Mouse (Mus musculus) adrenal gland, postnatal 10 days (tissue): ENCODE data around the gene Samd4b. TPM values are rescaled to one million over a fixed set of nuclear protein-coding genes. Genes with fewer than 3 reads are reported as not detected.
"Not testable (repeated sequence)": the region's sequence is repeated elsewhere in the genome, so short reads cannot be mapped to it uniquely, and the experiment has no call there.

Experiments used
- DNase-seq: peaks from one replicate; pipeline ENCODE4 v3.0.0; 2021; ENCODE audit warnings: mixed read lengths
- long read RNA-seq, 2 experiments: library from polyadenylated mRNA; stranded (forward); transcript quantifications; one replicate each; pipeline ENCODE4 v2.0.0; 2021
- total RNA-seq, 2 experiments: library from RNA; stranded (reverse); gene quantifications; 2 replicates each; pipeline ENCODE4 v1.2.3; 2021

Gene Samd4b
- total RNA-seq = 10 to 100 TPM; 45.5 to 49.6 TPM
- long read RNA-seq, experiment 1, partial matches to known transcripts = 2 of 11 reads
- long read RNA-seq, experiment 1, other reads (novel, unspliced or antisense) = 9 of 11 reads
- long read RNA-seq, experiment 2, full-length matches to known transcripts = 4 of 19 reads
- long read RNA-seq, experiment 2, partial matches to known transcripts = 6 of 19 reads
- long read RNA-seq, experiment 2, other reads (novel, unspliced or antisense) = 9 of 19 reads

DNA sequence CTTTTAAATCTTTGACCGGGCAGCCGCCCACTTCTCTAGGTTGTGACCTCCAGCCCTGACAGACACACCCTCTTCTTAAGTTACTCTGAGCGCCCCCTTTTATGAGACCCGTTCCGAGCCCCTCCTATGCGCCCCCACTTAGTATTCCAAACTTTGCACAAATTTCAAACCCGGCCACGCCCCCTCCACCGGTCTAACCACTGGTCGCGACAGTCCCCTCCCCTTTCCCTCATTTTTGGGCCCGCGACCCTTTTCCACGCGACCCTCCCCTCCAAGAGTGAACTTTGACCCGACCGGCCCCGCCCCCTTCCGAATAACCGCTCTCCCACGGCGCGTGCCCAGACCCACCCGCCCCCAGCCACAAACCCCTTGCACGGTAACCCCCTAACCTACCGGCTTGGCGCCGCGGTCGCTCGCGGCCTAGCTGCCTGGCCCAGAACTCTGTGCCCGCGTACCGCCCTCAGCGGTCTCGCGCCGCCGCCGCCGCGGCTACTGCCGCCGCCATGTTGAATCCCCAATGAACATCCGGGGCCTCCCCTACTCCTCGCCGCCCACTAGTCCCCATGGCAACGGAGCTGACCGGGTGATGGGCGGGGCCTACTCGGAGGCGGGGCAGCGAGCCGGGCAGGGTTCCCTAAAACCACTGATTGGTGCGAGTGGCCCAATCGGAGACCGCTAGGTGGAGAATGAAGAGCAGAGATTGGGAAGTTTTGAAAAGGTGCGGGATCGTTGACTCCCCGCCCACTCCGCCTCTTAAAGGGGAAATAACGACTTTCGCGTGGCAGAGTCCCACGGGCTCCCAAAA is at the start of gene Samd4b, which contains the start of gene Pak4:
Gene Samd4b, minus strand, starts transcription at position 503 of the 805 bp plus-strand sequence.
Gene Pak4, minus strand, starts transcription at position 544 of the 805 bp plus-strand sequence.
- DNase-seq = peak; percentile 100

DNA sequence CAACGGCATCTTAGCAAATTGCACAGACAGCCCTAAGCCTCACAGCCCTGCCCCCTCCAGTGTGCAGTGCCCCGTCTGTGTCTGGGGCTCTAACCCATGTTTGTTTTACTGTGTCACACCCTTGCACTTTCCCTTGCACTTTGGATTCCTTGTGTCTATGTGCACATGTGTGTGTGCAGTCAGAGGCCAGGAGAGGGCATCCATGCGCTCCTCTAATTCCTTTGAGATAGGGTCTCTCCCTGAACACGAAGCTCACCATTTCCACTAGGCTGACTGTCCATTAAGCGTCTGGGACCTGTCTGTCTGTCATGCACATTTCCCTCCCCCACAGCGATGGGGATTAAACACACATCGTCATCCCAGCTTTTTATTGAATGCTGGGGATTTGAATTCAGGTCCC is 49.1 kb upstream of the Samd4b start:
- no peak for DNase-seq

- DNase-seq = no peak
Observed at GRCm38 (mm10) chr7:28645947-28646475, 48.1 kb upstream of the Samd4b start.

DNA sequence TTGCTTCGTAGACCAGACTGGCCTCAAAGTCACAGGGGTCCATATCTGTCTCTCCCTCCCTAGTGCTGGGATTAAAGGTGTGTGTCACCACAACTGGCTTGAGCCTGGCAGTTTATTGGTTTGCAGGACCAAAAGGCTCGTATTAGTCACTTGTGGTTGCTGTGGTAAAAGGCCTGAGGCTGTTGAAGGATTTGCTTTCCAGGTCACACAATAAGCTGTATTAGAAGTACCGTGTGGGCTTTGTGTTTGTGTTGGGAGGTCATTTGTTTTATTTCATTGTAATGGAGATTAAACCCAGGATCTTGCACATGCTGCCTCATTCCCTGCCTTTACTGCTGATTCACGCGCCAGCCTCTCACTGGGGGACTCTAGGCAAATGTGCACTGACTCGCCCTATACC is 47.4 kb upstream of the Samd4b start:
- DNase-seq = no peak

DNA sequence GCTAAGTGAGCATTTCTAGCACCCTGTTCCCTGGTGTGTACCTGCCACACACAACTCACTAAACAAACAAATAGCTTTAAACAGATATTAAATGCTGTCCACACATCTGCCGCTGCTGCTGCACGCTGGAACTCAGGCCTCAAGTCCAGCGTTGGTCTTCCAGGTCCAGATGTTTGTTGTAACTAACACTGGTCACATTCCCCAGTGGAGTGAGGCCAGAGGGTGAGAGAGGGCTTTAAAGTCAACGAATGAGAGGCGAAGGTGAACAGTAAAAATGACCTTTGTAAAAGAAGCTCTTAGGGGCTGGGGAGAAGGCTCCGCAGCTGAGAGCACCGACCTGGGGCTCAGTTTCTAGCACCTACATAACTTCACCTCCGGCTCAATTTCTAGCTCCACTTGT is 43.6 kb upstream of the Samd4b start:
- no peak for DNase-seq

DNA sequence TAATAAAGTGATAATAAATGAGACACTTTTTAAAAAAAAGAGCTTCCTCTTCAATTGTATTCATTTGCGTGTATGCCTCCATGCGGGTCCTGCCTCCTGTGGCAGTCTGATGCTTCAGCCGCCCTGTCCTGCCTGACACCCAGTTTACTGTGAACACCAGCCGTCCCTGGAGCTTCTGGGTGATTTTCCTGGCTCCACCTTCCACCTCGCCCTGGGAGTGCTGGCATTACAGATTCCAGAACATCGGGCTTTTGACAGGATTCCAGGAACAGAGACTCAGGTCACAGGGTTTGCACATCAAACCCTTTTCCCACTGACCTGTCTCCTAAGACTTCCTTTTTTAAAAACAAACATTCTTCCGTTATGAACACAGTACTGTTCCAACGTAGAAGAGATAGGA is 39.6 kb upstream of the Samd4b start:
- peak; percentile 32 for DNase-seq

GRCm38 (mm10) chr7:28634128-28634527 is 36.2 kb upstream of the Samd4b start:
- DNase-seq = no peak

DNA sequence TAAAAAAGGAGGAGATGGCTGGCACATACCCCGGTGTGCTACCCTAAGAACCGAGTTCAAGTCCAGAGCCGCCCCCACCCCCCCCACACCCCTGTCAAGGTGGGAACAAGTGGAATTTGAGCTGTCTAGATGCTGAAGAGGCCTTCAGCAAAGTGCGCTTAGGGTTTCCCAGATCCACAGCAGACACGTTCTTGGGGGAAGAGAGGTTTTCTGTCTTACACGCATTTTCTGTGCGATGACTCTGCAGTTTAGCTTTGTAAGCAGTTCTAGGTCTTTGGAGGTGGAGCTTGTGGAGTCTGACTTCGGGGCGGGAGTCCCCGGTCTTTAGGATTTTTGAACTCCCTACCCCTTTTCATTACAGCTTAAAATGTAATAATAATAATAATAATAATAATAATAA is 33.1 kb upstream of the Samd4b start, which contains the start of gene Acp7:
Gene Acp7, minus strand, starts transcription at position 260 of the 400 bp plus-strand sequence.
- DNase-seq = no peak

- DNase-seq = no peak
Observed at GRCm38 (mm10) chr7:28624791-28625190, 26.8 kb upstream of the Samd4b start.

DNA sequence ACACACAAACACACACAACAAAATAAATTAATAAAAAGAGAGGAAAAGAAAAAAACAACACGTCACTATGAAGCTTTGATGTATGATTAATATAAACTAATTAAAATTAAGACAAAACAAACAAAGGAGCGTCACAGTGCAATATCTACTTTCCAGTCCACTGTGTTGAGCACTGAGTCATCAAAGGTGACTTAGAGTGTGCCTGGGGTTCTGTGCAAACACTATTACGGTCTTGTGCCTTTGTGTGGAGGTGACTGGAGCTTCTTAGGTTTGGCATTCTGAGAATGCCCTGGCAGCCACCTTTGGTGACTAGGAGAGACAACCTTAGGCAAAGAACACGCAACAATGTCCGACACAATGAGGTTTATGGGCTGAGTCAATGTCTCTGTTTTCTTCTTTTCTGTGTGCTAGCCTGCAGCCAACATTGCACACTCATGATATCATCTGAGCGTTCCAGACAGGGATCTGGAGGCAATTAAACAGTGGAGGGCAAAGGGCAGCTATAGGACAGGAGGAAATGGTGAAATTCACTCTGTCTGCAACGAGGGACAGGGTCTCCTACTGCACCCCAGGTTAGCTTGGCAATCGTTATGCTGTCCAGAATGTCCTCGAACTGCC is 21.3 kb upstream of the Samd4b start:
- DNase-seq = no peak

DNA sequence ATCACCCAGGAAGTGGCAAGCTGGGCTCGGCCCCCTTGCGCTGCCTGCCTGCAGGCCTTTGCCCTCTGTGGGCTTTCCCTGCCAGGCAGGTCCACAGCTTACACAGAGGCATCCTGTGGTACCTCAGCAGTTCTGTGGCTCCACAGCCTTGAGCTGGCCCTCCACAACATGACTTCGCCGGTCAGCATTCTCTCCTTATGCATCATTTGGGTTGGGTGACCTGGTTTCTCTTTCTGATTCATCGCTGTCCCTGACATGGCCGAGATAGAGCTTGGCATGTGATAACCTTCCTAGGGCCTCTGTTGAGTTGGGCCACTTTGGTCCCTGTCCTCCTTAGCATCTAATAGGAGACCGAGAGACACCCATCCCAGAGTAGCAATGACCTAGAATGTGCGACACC is 8.0 kb upstream of the Samd4b start:
- DNase-seq = peak; percentile 40

- not testable (repeated sequence) for DNase-seq
Observed at GRCm38 (mm10) chr7:28603788-28604187, 5.8 kb upstream of the Samd4b start.

- DNase-seq = no peak
Observed at GRCm38 (mm10) chr7:28603136-28603535, 5.2 kb upstream of the Samd4b start.

- peak; percentile 70 for DNase-seq
Observed at GRCm38 (mm10) chr7:28601668-28602067, 3.7 kb upstream of the Samd4b start.

DNA sequence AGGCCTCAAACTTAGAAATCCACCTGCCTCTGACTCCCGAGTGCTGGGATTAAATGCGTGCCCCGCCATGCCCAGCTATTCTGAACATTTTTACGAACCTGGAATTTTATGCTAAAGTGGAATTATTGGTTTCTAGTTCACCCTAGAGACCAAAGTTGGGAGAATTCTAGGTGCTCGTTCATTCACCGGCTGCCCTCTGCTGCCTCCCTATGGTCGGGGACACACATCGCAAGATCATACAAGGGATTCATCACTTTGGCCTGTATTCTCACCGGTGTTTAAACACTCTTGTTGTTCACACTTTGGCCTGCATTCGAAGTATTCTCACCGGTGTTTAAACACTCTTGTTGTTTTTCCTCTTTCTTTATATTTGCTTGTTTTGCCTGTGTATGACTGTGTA is 3.1 kb upstream of the Samd4b start:
- peak; percentile 84 for DNase-seq

DNA sequence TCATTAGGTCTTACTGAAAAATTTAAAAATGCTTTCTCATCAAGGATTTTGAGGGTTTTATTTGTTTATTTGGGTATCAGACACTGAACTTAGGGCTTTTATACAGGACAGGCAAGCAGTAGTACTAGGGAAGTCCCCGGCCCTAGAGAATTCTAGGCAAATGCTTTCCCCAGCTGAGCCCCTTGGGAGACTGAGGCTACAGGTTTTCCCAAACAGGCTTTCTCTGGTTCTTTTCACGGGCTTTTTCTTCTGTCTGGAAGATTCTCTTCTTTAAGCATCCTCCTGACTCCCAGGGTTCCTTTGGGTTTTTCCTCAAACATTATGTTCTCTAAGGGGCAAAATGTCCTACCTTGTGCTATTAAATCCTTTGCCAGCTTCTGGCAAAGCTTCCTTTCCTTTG is 1.0 kb upstream of the Samd4b start:
- DNase-seq = no peak

- DNase-seq = no peak
Observed at GRCm38 (mm10) chr7:28597277-28597570, 720 bp downstream of the Samd4b start.

DNA sequence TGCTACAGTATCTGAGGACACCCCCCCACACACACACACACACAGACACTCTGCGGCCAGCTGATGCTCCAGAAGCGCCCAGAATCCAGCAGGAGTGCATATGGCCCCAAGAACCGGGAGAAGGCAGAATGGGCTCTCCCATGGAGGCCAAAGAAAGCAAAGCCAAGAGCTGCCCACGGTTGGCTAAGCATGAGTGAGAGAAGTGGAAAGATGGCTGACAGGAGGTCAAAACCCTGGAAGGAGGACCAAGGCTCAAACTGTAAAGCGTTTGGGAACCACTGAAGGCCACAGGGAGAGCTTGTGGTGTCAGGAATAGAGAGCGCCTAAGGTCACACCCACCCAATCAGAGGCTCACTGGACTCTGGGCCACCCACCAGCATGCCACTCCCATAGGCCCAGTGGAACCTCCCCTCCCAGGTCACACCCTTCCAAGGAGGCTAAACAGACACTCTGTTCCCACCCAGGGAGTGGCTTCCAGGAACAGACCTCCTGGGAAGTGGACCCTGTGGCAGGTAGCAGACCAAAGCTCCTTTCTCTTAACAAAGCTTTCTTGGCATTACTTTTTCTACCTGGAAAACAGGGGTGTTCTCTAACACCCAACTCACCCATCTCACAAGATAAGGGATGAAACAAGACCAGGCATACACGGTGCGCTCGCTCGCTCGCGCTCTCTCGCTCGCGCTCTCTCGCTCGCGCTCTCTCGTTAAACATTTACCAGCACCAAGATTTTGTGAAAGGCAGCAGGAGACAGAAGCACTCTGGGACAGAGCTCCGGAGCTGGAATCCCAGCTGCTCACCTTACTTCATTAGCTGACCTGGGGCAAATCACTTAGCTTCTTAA is 1.3 kb downstream of the Samd4b start:
- DNase-seq = peak; percentile 75

DNA sequence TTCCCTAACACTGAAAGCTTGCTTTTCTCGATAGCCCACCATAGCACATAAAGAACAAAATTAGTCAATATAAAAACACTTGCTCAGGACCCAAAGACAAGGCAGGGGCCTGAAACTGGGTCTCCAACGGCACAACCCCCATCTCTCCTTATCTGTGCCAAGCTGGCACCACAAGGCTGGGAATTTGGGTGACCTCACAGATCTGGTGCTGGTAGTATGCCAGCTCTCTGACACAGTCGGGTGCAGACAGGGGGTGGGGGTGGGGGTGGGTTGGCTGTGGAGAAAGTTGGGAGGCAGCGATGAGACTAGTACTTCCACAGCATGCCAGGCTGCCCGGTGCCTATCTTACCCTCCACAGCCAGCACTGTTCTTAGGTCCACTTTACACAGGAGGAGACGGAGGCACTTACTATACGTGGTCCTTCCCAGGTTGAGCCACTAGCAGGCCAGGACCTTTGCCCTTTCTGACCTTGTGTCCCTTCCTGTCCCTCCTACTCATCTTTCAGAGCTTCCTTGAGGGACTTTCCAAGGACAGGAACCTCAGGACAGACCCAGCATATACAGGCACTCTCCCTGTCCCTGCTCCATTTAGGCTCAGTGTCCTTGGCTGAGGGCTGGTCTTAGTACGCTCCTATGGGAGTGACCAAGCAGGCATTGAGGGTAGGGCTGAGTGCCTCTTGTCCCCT is 2.1 kb downstream of the Samd4b start:
- DNase-seq = peak; percentile 71

DNA sequence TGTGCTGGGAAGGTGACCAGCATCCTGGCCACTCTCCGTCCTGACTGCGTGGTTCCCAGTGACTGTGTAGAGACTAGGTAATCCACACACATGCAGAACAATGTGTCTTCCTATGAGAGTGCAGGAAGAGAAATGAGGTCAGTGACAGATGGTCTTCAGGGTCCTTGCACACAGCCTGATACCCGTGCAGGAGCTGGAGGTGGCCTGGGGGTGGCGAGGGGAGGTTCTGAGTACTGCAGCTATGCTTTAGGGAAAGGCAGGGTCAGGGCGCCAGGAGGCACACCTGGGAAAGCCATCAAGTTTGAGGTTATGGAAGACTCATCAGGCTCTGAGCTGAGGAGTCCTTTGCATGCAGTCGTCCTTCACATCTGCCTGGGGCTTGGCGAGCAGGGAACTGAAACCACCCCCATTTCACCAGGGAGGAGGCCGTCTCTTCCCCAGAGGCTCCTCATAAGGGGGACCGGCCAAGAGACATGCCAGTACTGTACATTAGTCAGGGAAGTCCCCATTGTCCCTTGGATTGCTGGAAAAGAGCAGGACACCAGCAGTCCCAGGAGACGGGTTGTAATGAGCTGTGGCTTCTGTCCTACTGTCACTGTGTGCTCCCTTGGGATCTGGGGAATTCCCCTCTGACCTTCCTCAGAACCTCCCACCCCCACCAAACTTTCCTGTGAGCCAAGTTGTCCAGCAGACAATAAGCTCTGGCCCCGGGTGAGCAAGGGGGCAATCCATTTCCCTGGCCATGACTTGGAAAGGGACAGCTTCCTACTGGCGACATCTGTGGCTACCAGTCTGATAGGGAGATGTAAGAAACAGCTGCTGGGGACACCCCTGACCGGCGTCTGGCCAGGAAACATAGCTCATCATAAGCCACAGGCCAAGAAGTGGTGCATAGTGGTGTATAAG is 4.5 kb downstream of the Samd4b start:
- peak; percentile 59 for DNase-seq
